Mouse (Mus musculus) heart, embryonic 13.5 days (tissue): ENCODE data around the gene Wdr1. TPM values are rescaled to one million over a fixed set of nuclear protein-coding genes. Genes with fewer than 3 reads are reported as not detected.

Experiments used
- ATAC-seq: fragments of 200-750 bp; cut with Nextera tagmentation; 2 replicates; pipeline ENCODE4 v1.8.0; 2017; ENCODE audit warnings: moderate TSS enrichment; ENCODE audit not compliant: insufficient number of reproducible peaks, low FRiP score, low TSS enrichment; ENCODE audit errors: extremely low read depth
- H3K27ac ChIP-seq: fragments of 300-500 bp; sonication (generic); replicated peaks from 2 replicates; pipeline ENCODE4 v1.5.1; 2015; ENCODE audit warnings: moderate library complexity, mild to moderate bottlenecking, inconsistent platforms
- H3K27me3 ChIP-seq: fragments of 300-500 bp; sonication (generic); replicated peaks from 2 replicates; pipeline ENCODE4 v1.6.1; 2015; ENCODE audit warnings: mild to moderate bottlenecking, inconsistent platforms
- H3K36me3 ChIP-seq: fragments of 300-500 bp; sonication (generic); 2 replicates; pipeline ENCODE4 v1.6.1; 2015; ENCODE audit warnings: mild to moderate bottlenecking, inconsistent platforms
- H3K4me1 ChIP-seq: fragments of 300-500 bp; sonication (generic); 2 replicates; pipeline ENCODE4 v1.6.1; 2015; ENCODE audit warnings: inconsistent platforms
- H3K4me2 ChIP-seq: fragments of 300-500 bp; sonication (generic); 2 replicates; pipeline ENCODE4 v1.6.1; 2015; ENCODE audit warnings: inconsistent platforms, mild to moderate bottlenecking, moderate library complexity
- H3K4me3 ChIP-seq: fragments of 300-500 bp; sonication (generic); 2 replicates; pipeline ENCODE4 v1.5.1; 2015; ENCODE audit warnings: moderate library complexity, mild to moderate bottlenecking, inconsistent platforms
- H3K9ac ChIP-seq: fragments of 300-500 bp; sonication (generic); 2 replicates; pipeline ENCODE4 v1.6.1; 2015; ENCODE audit warnings: inconsistent platforms, mild to moderate bottlenecking, moderate library complexity
- H3K9me3 ChIP-seq: fragments of 300-500 bp; sonication (generic); 2 replicates; pipeline ENCODE4 v1.6.1; 2016; ENCODE audit warnings: inconsistent platforms
- WGBS: fragments of 180-500 bp; shearing (Covaris S2); methylation state at CpG from one replicate; pipeline ENCODE4 v1.1.7; 2015; ENCODE audit warnings: mixed read lengths; 5-methylcytosine and 5-hydroxymethylcytosine counted together
- polyA plus RNA-seq: library from polyadenylated mRNA; unstranded; fragments of >200 nt; fragmentation: Nextera tagmentation; extraction: Ambion mirVana; gene quantifications from 2 replicates; pipeline ENCODE4 v1.2.1, GENCODE M21; 2015

Wdr1 gene
- polyA plus RNA-seq, 1 experiment from 2014 or later: 218 TPM

GRCm38 (mm10) chr5:38516267-38516666 is 46.8 kb downstream of the Wdr1 start:
- Histone ChIP-seq H3K9me3 (no peaks in the 10 kb centered on the region), H3K9ac (no peak overlapping the region), H3K4me3 (no peak overlapping the region), H3K4me2 (no peak overlapping the region), H3K4me1 (peaks cover 8% of the 10 kb centered on the region; the same call in 1 of the 2 replicates), H3K36me3 (0 out of 2 replicates have a peak, but pooled peaks cover 2% of the 10 kb centered on the region), H3K27ac (no peak overlapping the region), H3K27me3 (0 out of 2 replicates have a peak, but pooled peaks cover 3% of the 10 kb centered on the region)
- no peak for ATAC-seq
- WGBS: 52% methylated on average over 6 of the region's 6 CpGs

- Histone ChIP-seq H3K9ac (no peak overlapping the region), H3K27me3 (0 out of 2 replicates have a peak, but pooled peaks cover 3% of the 10 kb centered on the region), H3K36me3 (no peaks in the 10 kb centered on the region), H3K4me1 (peaks cover 11% of the 10 kb centered on the region), H3K27ac (no peak overlapping the region), H3K4me2 (peak overlapping the region; percentile 24; the same call in 1 of the 2 replicates), H3K9me3 (no peaks in the 10 kb centered on the region), H3K4me3 (no peak overlapping the region)
- 20% methylated on average over 2 of the region's 2 CpGs for WGBS
- ATAC-seq: no peak
These were observed 50.0 kb downstream of the Wdr1 start for GRCm38 (mm10) chr5:38512991-38513390.

GRCm38 (mm10) chr5:38509568-38509967 is 53.5 kb downstream of the Wdr1 start:
- no peak overlapping the region for H3K9ac ChIP-seq
- 0 out of 2 replicates have a peak, but pooled peaks cover 3% of the 10 kb centered on the region for H3K27me3 ChIP-seq
- no peaks in the 10 kb centered on the region for H3K36me3 ChIP-seq
- H3K4me2 ChIP-seq: peak overlapping the region; percentile 46
- 19% methylated on average over 4 of the region's 4 CpGs for WGBS
- ATAC-seq: peak; percentile 53; the same call in 1 of the 2 replicates
- H3K4me3 ChIP-seq: peak overlapping the region; percentile 2; the same call in 1 of the 2 replicates
- H3K4me1 ChIP-seq: peaks cover 17% of the 10 kb centered on the region
- no peaks in the 10 kb centered on the region for H3K9me3 ChIP-seq
- peak overlapping the region; percentile 32; the same call in 1 of the 2 replicates for H3K27ac ChIP-seq

GRCm38 (mm10) chr5:38505435-38505765 is 57.6 kb downstream of the Wdr1 start:
- 55% methylated on average over 3 of the region's 3 CpGs for WGBS
- H3K27me3 ChIP-seq: no peaks in the 10 kb centered on the region
- no peaks in the 10 kb centered on the region for H3K9me3 ChIP-seq
- H3K9ac ChIP-seq: no peak overlapping the region
- H3K4me3 ChIP-seq: no peak overlapping the region
- H3K4me2 ChIP-seq: no peak overlapping the region
- ATAC-seq: no peak
- peak overlapping the region; percentile 4; the same call in 1 of the 2 replicates for H3K27ac ChIP-seq
- peaks cover 16% of the 10 kb centered on the region for H3K4me1 ChIP-seq
- H3K36me3 ChIP-seq: no peaks in the 10 kb centered on the region

- ATAC-seq: no peak
- Histone ChIP-seq H3K9me3 (no peaks in the 10 kb centered on the region), H3K9ac (no peak overlapping the region), H3K4me1 (peaks cover 16% of the 10 kb centered on the region), H3K4me2 (no peak overlapping the region), H3K27ac (peak overlapping the region; percentile 4; the same call in 1 of the 2 replicates), H3K4me3 (no peak overlapping the region), H3K27me3 (no peaks in the 10 kb centered on the region), H3K36me3 (no peaks in the 10 kb centered on the region)
- WGBS: 57% methylated on average over 6 of the region's 6 CpGs
These were observed 58.1 kb downstream of the Wdr1 start for GRCm38 (mm10) chr5:38504747-38505434.

- ATAC-seq: no peak
- Histone ChIP-seq H3K4me2 (no peak overlapping the region), H3K9me3 (no peaks in the 10 kb centered on the region), H3K27me3 (no peaks in the 10 kb centered on the region), H3K36me3 (no peaks in the 10 kb centered on the region), H3K4me1 (peaks cover 20% of the 10 kb centered on the region), H3K4me3 (no peak overlapping the region), H3K27ac (no peak overlapping the region), H3K9ac (no peak overlapping the region)
- 70% methylated on average over 1 of the region's 1 CpGs for WGBS
These were observed 58.9 kb downstream of the Wdr1 start for GRCm38 (mm10) chr5:38504116-38504515.

- ATAC-seq: no peak
- Histone ChIP-seq H3K27ac (no peak within 1 kb of the TSS), H3K27me3 (no peaks in the 10 kb centered on the region), H3K9ac (no peak within 1 kb of the TSS), H3K4me2 (no peak within 1 kb of the TSS), H3K4me1 (peaks cover 30% of the 10 kb centered on the region), H3K36me3 (no peaks in the 10 kb centered on the region), H3K9me3 (no peaks in the 10 kb centered on the region), H3K4me3 (no peak within 1 kb of the TSS)
- 66% methylated on average over 4 of the region's 4 CpGs for WGBS
These were observed 60.0 kb downstream of the Wdr1 start, which contains the start of gene Slc2a9 for GRCm38 (mm10) chr5:38502992-38503391. TSS of gene Slc2a9 (minus strand) at chr5:38503143.

- peak overlapping the region; percentile 7; the same call in 1 of the 2 replicates for H3K27ac ChIP-seq
These were observed 63.0 kb downstream of the Wdr1 start for GRCm38 (mm10) chr5:38500043-38500442.

GRCm38 (mm10) chr5:38499316-38499811 is 63.7 kb downstream of the Wdr1 start:
- no peaks in the 10 kb centered on the region for H3K27me3 ChIP-seq
- H3K4me1 ChIP-seq: peaks cover 19% of the 10 kb centered on the region
- no peaks in the 10 kb centered on the region for H3K36me3 ChIP-seq
- no peak for ATAC-seq
- H3K4me3 ChIP-seq: no peak overlapping the region
- no peak overlapping the region for H3K9ac ChIP-seq
- 75% methylated on average over 7 of the region's 7 CpGs for WGBS
- H3K4me2 ChIP-seq: no peak overlapping the region
- H3K9me3 ChIP-seq: no peaks in the 10 kb centered on the region
- peak overlapping the region; percentile 7; the same call in 1 of the 2 replicates for H3K27ac ChIP-seq

More at GRCm38 (mm10) chr5:38500043-38500442, 63.0 kb downstream of the Wdr1 start:
- ATAC-seq: peak; percentile 42
- Histone ChIP-seq H3K9ac (no peak overlapping the region), H3K4me1 (peaks cover 24% of the 10 kb centered on the region), H3K27me3 (no peaks in the 10 kb centered on the region), H3K36me3 (no peaks in the 10 kb centered on the region), H3K4me2 (no peak overlapping the region), H3K4me3 (no peak overlapping the region), H3K9me3 (no peaks in the 10 kb centered on the region)
- whole genome bisulfite sequencing: 85% methylated on average over 8 of the region's 8 CpGs

- Histone ChIP-seq H3K27me3 (no peaks in the 10 kb centered on the region), H3K27ac (no peak overlapping the region), H3K9ac (no peak overlapping the region), H3K4me3 (no peak overlapping the region), H3K36me3 (no peaks in the 10 kb centered on the region), H3K9me3 (0 out of 2 replicates have a peak, but pooled peaks cover 2% of the 10 kb centered on the region), H3K4me1 (peaks cover 14% of the 10 kb centered on the region), H3K4me2 (no peak overlapping the region)
- WGBS: 53% methylated on average over 5 of the region's 5 CpGs
- ATAC-seq: no peak
These were observed 64.5 kb downstream of the Wdr1 start for GRCm38 (mm10) chr5:38498479-38498878.

- H3K4me3 ChIP-seq: no peak overlapping the region
- peaks cover 15% of the 10 kb centered on the region for H3K27me3 ChIP-seq
- H3K4me2 ChIP-seq: no peak overlapping the region
- H3K9ac ChIP-seq: no peak overlapping the region
- 0 out of 2 replicates have a peak, but pooled peaks cover 2% of the 10 kb centered on the region for H3K9me3 ChIP-seq
- ATAC-seq: no peak
- WGBS: 76% methylated on average over 8 of the region's 8 CpGs
- H3K4me1 ChIP-seq: peaks cover 14% of the 10 kb centered on the region
- no peak overlapping the region for H3K27ac ChIP-seq
- H3K36me3 ChIP-seq: no peaks in the 10 kb centered on the region
These were observed 66.4 kb downstream of the Wdr1 start for GRCm38 (mm10) chr5:38496491-38497057.
